Mouse (Mus musculus) heart, adult 10 weeks (tissue): ENCODE data around the gene Hoxa3. TPM values are rescaled to one million over a fixed set of nuclear protein-coding genes. Genes with fewer than 3 reads are reported as not detected.

Source experiments
- polyA plus RNA-seq: library from polyadenylated mRNA; stranded (reverse); fragments of 350-450 nt; fragmentation: Illumina TruSeq; extraction: RNeasy Lipid Tissue Mini Kit (QIAGEN cat#74804); gene quantifications from one replicate; pipeline ENCODE4 v1.2.3, GENCODE M21; 2014; ENCODE audit warnings: low read depth, low replicate concordance

Gene Hoxa3
- polyA plus RNA-seq, 1 experiment from 2014 or later = 0.55 TPM

Other genes with a start within 250 kb of the Hoxa3 start
- 9.7 TPM for gene Skap2, start 200.8 kb downstream of the Hoxa3 start, polyA plus RNA-seq
- 0.58 TPM for gene Hoxa1, start 55.0 kb downstream of the Hoxa3 start, polyA plus RNA-seq
- 0.26 TPM for gene Hoxa2, start 48.5 kb downstream of the Hoxa3 start, polyA plus RNA-seq
- gene 5730596B20Rik, start 35.8 kb downstream of the Hoxa3 start, polyA plus RNA-seq = not detected
- 0.29 TPM for gene Hoxa4, start 21.6 kb downstream of the Hoxa3 start, polyA plus RNA-seq
- gene Hoxa5, start 8.7 kb downstream of the Hoxa3 start, polyA plus RNA-seq = 0.39 TPM
- not detected for gene Hoxa6, start 4.6 kb downstream of the Hoxa3 start, polyA plus RNA-seq
- not detected for gene Gm28308, start within 50 bp of the Hoxa3 start, polyA plus RNA-seq
- gene Hoxa7, start 8.5 kb upstream of the Hoxa3 start, polyA plus RNA-seq = 0.37 TPM
- not detected for gene Hoxa9, start 17.8 kb upstream of the Hoxa3 start, polyA plus RNA-seq
- gene Hoxa10, start 27.5 kb upstream of the Hoxa3 start, polyA plus RNA-seq = not detected
- not detected for gene Hoxa11, start 32.5 kb upstream of the Hoxa3 start, polyA plus RNA-seq
- gene Hoxa13, start 47.5 kb upstream of the Hoxa3 start, polyA plus RNA-seq = not detected
- gene Evx1, start 100.2 kb upstream of the Hoxa3 start, polyA plus RNA-seq = not detected